Mouse (Mus musculus) liver, embryonic 16.5 days (tissue): ENCODE data around the gene Zfp738. TPM values are rescaled to one million over a fixed set of nuclear protein-coding genes. Genes with fewer than 3 reads are reported as not detected.
"Not testable (repeated sequence)": the region's sequence is repeated elsewhere in the genome, so short reads cannot be mapped to it uniquely, and the experiment has no call there.

Experiments used
- ATAC-seq: fragments of 200-750 bp; cut with Nextera tagmentation; 2 replicates; pipeline ENCODE4 v1.8.0; 2017; ENCODE audit warnings: low read depth, mild to moderate bottlenecking, moderate number of reproducible peaks, moderate library complexity
- H3K27ac ChIP-seq: fragments of 300-500 bp; sonication (generic); 2 replicates; pipeline ENCODE4 v1.5.1; 2014; ENCODE audit warnings: mild to moderate bottlenecking, low read length
- H3K27me3 ChIP-seq: fragments of 300-500 bp; sonication (generic); 2 replicates; pipeline ENCODE4 v1.6.1; 2014; ENCODE audit warnings: low read depth, low read length, mixed read lengths; ENCODE audit not compliant: control insufficient read depth, insufficient read depth
- H3K36me3 ChIP-seq: fragments of 300-500 bp; sonication (generic); 2 replicates; pipeline ENCODE4 v1.6.1; 2014; ENCODE audit warnings: mild to moderate bottlenecking; ENCODE audit not compliant: control insufficient read depth, insufficient read depth
- H3K4me1 ChIP-seq: fragments of 300-500 bp; sonication (generic); 2 replicates; pipeline ENCODE4 v1.6.1; 2014; ENCODE audit warnings: low read depth, low read length, mixed read lengths; ENCODE audit not compliant: control insufficient read depth
- H3K4me2 ChIP-seq: fragments of 300-500 bp; sonication (generic); 2 replicates; pipeline ENCODE4 v1.6.1; 2014; ENCODE audit warnings: low read depth, low read length, mixed read lengths
- H3K4me3 ChIP-seq: fragments of 300-500 bp; sonication (generic); 2 replicates; pipeline ENCODE4 v1.5.1; 2014; ENCODE audit warnings: low read depth, mild to moderate bottlenecking, low read length
- H3K9ac ChIP-seq: fragments of 300-500 bp; sonication (generic); 2 replicates; pipeline ENCODE4 v1.6.1; 2014; ENCODE audit warnings: low read depth, low read length
- H3K9me3 ChIP-seq: fragments of 300-500 bp; sonication (generic); replicated peaks from 2 replicates; pipeline ENCODE4 v1.6.1; 2016; ENCODE audit warnings: low read length; ENCODE audit not compliant: control insufficient read depth
- WGBS: fragments of 180-500 bp; shearing (Covaris S2); extraction: QIAGEN DNeasy Blood & Tissue Kit; methylation state at CpG from one replicate; pipeline ENCODE4 v1.1.7; 2014; ENCODE audit not compliant: insufficient replicate concordance; 5-methylcytosine and 5-hydroxymethylcytosine counted together
- polyA plus RNA-seq: library from polyadenylated mRNA; unstranded; fragments of >200 nt; fragmentation: Nextera tagmentation; extraction: Ambion mirVana; gene quantifications from 2 replicates; pipeline ENCODE4 v1.2.1, GENCODE M21; 2015

Gene Zfp738
- 2.5 and 2.8 TPM in 2 replicates for polyA plus RNA-seq

DNA sequence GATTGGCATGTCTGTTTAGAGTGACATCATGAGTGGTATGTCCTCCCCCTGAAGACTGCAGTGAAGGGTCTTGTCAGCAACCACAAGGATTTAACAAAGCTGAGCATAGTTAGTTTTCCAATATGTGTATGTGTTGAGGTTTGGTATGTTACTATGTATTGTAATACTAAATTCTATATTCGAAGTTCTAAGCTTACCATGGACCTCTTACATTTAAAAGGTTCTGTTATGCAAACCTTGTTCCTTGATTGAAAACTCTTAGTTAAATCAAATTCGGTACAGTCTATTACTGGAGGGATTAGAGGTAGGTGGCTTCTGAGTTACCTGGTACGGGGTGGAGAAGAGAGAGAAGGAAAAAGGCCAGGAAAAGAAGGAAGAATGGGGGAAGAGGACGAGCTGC is at the start of gene Zfp738:
Gene Zfp738 (minus strand): TSS at position 101 of the 400 bp plus-strand sequence.
- Histone ChIP-seq H3K9me3 (no peaks in the 10 kb centered on the region), H3K36me3 (no peaks in the 10 kb centered on the region), H3K27me3 (no peaks in the 10 kb centered on the region), H3K4me1 (no peaks in the 10 kb centered on the region; the same call in 1 of the 2 replicates), H3K9ac (no peak within 1 kb of the TSS), H3K27ac (no peak within 1 kb of the TSS), H3K4me2 (no peak within 1 kb of the TSS), H3K4me3 (no peak within 1 kb of the TSS)
- ATAC-seq, result no peak
- WGBS, result 64% methylated on average over 4 of the region's 4 CpGs

DNA sequence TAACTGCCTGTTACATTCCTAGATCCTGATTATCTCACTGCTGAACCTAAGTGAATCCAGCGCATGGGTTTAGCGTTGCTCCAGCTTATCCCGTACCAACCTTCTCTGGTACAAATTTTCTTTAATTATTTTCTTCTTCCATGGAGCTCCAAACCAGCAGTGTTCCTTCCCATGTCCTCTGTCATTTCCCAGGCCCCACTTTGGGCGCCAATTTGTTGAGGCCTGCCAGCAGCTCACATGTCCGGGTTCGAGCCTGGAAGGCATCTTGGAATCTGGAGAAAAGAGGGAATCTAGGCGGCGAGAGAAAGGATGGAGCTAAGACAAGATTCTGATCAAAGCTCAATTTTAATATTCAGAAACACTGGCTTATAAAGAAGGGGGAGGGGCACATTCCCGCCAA is 47.5 kb upstream of the Zfp738 start:
- H3K4me3 ChIP-seq, result not testable (repeated sequence)
- WGBS, result 80% methylated on average over 9 of the region's 9 CpGs

DNA sequence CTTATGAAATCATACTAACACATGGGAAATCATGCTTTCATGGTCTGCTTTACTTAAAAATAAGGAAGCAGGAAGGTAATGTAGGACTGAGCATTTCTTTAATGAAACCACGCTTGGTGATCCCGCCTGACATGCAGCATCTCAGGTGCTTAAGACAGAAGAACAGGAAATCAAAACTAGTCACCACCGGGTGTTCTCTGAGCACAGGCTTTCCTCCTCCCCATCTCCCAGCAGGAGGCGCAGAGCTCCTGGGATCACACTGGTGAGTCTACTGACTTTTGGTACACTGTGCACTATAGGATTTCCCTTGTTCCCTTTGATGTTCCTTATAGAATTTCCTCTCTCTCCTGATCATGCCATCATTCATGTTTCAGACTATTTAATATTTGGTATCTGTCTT is 42.6 kb upstream of the Zfp738 start:
- not testable (repeated sequence) for H3K4me1 ChIP-seq, H3K36me3 ChIP-seq, H3K27me3 ChIP-seq, H3K9ac ChIP-seq, H3K27ac ChIP-seq, H3K9me3 ChIP-seq
- 0 out of 2 replicates have a peak, but pooled peaks have one; percentile 56 for ATAC-seq
- 44% methylated on average over 4 of the region's 4 CpGs for WGBS
- peak overlapping the region; percentile 50 for H3K4me2 ChIP-seq
- H3K4me3 ChIP-seq, result peak overlapping the region; percentile 51

More for the DNA sequence above, 47.5 kb upstream of the Zfp738 start:
- not testable (repeated sequence) for H3K9me3 ChIP-seq, H3K27me3 ChIP-seq, H3K27ac ChIP-seq, H3K4me1 ChIP-seq, H3K4me2 ChIP-seq, H3K36me3 ChIP-seq, H3K9ac ChIP-seq, ATAC-seq

DNA sequence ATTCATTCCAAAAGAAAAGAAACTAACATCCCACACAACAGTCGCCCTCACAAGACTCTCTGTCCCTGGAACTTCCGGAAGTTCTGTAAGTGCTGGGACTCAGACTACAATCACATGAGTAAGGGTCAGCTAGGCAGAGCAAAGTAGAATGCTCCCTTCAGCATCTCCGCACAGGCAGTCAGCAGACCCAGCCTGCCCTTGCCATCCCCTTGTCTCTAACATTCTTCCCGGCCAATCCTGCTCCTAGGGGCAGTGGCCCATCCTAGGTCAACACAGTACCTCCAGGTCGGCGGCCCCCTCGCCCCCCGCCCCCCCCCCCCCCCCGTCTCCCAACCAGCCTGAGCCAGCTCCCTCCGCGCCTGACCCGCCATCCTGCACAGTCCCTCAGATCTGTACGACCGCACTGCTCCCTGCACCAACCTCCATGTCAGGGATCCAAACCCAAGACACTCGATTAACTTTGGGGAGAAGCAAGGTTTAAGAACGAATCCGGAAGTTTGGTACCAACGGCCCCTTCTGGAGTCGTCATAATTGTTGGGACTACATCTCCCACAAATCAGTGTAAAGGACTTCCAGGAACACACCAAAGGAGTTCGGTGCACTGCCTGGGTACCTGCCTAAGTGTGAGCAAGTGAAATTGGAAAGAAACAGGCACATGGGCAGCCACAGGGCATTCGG is 41.9 kb upstream of the Zfp738 start, which contains the start of gene Zfp65:
Gene Zfp65 (minus strand): TSS at position 533 of the 678 bp plus-strand sequence.
- Histone ChIP-seq H3K27ac (no peak within 1 kb of the TSS), H3K36me3 (no peaks in the 10 kb centered on the region), H3K4me1 (no peaks in the 10 kb centered on the region), H3K4me2 (peak within 1 kb of the TSS; percentile 50), H3K27me3 (no peaks in the 10 kb centered on the region), H3K9ac (peak within 1 kb of the TSS; percentile 17), H3K4me3 (peak within 1 kb of the TSS; percentile 51), H3K9me3 (no peaks in the 10 kb centered on the region)
- ATAC-seq, result peak; percentile 51
- WGBS, result 3% methylated on average over 19 of the region's 21 CpGs

DNA sequence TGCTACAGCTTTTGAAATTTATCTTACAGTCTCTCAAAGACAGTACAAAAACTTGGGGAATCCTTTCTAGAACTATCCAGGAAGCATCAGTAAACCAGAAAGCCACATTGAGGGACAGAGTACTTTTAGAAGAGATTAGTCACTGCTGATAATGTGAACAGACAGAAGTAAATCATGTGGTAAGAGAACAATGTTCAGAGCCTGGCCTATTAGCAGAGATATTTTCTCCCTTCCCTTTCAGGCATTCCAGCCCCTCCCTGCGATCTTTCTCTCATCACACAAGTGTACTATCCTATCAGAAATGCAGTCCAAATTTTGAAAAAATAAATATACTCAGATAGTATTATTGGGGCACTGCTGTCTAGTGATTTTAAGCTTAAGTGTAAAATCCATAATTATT is 41.2 kb upstream of the Zfp738 start:
- Histone ChIP-seq H3K4me1 (peaks cover 2% of the 10 kb centered on the region; the same call in 1 of the 2 replicates), H3K27ac (no peak overlapping the region), H3K9ac (no peak overlapping the region), H3K9me3 (no peaks in the 10 kb centered on the region), H3K36me3 (no peaks in the 10 kb centered on the region), H3K4me3 (no peak overlapping the region), H3K4me2 (no peak overlapping the region), H3K27me3 (no peaks in the 10 kb centered on the region)
- WGBS, result 50% methylated on average over 1 of the region's 1 CpGs
- ATAC-seq, result no peak

DNA sequence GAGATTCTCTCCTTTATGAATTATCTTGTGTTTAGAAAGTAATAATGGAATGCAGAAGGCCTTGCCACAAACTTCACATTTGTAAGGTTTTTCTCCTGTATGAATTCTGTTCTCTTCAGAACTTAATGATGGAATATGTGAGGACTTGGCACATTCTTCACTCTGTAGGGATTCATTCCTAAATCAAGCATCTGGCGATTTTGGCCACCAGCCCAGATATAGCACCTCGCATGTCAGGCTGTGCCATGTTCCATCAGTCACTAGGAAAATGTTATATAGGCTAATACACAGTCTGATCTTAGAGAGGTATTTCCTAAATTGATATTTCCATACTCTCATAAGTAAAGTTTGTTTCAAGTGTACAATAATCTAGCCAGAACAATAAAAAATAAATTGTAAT is 38.5 kb upstream of the Zfp738 start:
- not testable (repeated sequence) for H3K4me1 ChIP-seq, H3K27me3 ChIP-seq, H3K27ac ChIP-seq, H3K4me2 ChIP-seq, ATAC-seq, H3K9ac ChIP-seq, H3K9me3 ChIP-seq, H3K4me3 ChIP-seq, H3K36me3 ChIP-seq
- WGBS, result 68% methylated on average over 2 of the region's 2 CpGs

DNA sequence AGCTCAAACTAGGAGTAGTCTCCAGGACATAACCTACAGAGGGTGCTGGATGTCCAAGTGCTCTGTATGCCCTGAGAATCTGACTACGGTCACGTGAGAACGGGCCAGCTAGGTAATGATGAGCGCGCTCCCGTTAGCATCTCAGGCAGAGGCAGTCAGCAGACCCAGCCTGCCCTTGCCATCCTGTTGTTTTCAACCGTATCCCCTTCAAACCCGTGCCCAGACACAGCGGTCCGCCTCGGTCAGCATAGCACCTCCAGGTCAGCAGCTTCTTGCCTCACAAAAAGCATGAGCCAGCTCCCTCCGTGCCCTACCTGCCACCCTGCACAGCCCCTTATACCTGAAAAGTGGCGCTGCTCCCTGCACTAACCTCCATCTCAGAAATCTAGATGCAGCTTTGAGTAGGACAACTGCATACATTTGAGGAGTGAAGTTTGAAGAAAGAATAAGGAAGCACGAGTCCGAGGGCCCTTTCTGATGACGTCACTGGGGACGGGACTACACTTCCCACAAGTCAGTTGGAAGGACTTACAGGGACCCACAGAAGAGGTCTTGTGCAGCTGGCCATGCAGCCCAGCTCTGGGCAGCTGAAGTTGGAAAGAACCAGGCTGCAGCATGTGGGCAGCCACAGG is 37.1 kb upstream of the Zfp738 start:
- under 1% methylated on average over 17 of the region's 17 CpGs for WGBS
- H3K4me1 ChIP-seq, result peaks cover 2% of the 10 kb centered on the region; the same call in 1 of the 2 replicates
- H3K4me2 ChIP-seq, result peak overlapping the region; percentile 56
- H3K4me3 ChIP-seq, result peak overlapping the region; percentile 73
- H3K9me3 ChIP-seq, result no peaks in the 10 kb centered on the region
- peak overlapping the region; percentile 73 for H3K9ac ChIP-seq
- H3K36me3 ChIP-seq, result no peaks in the 10 kb centered on the region
- H3K27ac ChIP-seq, result peak overlapping the region; percentile 9; the same call in 1 of the 2 replicates
- H3K27me3 ChIP-seq, result no peaks in the 10 kb centered on the region
- peak; percentile 94 for ATAC-seq

DNA sequence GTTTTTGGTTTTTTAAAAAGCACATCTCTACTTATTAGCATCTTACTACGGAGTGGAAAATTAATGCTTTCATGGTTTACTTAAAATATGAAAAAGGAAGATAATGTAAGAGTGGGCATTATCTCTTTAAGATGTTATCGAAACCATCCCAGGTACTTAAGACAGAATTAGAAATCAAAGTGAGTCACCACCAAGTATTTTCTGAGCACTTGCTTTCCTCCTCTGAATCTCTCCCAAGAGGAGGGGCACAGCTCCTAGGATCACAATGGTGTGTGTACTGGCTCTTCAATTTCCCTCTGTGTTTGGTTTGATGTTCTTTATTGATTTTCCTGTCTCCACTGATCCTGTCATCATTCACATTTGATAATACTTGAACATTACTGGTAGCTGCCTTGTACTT is 3.0 kb downstream of the Zfp738 start:
- H3K4me3 ChIP-seq, result peak overlapping the region; percentile 71
- H3K9ac ChIP-seq, H3K9me3 ChIP-seq, H3K36me3 ChIP-seq, H3K4me1 ChIP-seq, ATAC-seq, H3K27me3 ChIP-seq, H3K27ac ChIP-seq: not testable (repeated sequence)
- 69% methylated on average over 2 of the region's 2 CpGs for WGBS
- peak overlapping the region; percentile 59 for H3K4me2 ChIP-seq
